Mouse (Mus musculus) stomach, embryonic 14.5 days (tissue): ENCODE measurements around the gene Hbb-bs. TPM values are rescaled to one million over a fixed set of nuclear protein-coding genes. Genes with fewer than 3 reads are reported as not detected.

Experiments used
- polyA plus RNA-seq: library from polyadenylated mRNA; unstranded; fragments of >200 nt; fragmentation: Nextera tagmentation; extraction: Ambion mirVana; gene quantifications from 2 replicates; pipeline ENCODE4 v1.2.1, GENCODE M21; 2014

The Hbb-bs gene
- polyA plus RNA-seq, 1 experiment from 2014 or later: 3,888 TPM

Other genes starting within 250 kb of the Hbb-bs start
- not detected in 2 replicates for gene Olfr618, start 238.0 kb downstream of the Hbb-bs start, polyA plus RNA-seq
- gene Olfr619, start 227.5 kb downstream of the Hbb-bs start, polyA plus RNA-seq: not detected in 2 replicates
- not detected in 2 replicates for gene Olfr620, start 215.6 kb downstream of the Hbb-bs start, polyA plus RNA-seq
- gene Olfr622, start 185.4 kb downstream of the Hbb-bs start, polyA plus RNA-seq: not detected in 2 replicates
- gene Olfr623, start 164.4 kb downstream of the Hbb-bs start, polyA plus RNA-seq: not detected in 2 replicates
- gene Olfr624, start 156.9 kb downstream of the Hbb-bs start, polyA plus RNA-seq: 0.04 TPM in 1 of 2 replicates, not detected in the other
- gene Olfr625-ps1, start 145.4 kb downstream of the Hbb-bs start, polyA plus RNA-seq: not detected in 2 replicates
- not detected in 2 replicates for gene Olfr243, start 113.4 kb downstream of the Hbb-bs start, polyA plus RNA-seq
- not detected in 2 replicates for gene Olfr628, start 97.7 kb downstream of the Hbb-bs start, polyA plus RNA-seq
- gene Olfr629, start 83.2 kb downstream of the Hbb-bs start, polyA plus RNA-seq: not detected in 2 replicates
- not detected in 2 replicates for gene Olfr630, start 70.8 kb downstream of the Hbb-bs start, polyA plus RNA-seq
- not detected in 2 replicates for gene Olfr69, start 56.5 kb downstream of the Hbb-bs start, polyA plus RNA-seq
- not detected in 2 replicates for gene Olfr68, start 48.4 kb downstream of the Hbb-bs start, polyA plus RNA-seq
- not detected in 2 replicates for gene Olfr67, start 36.3 kb downstream of the Hbb-bs start, polyA plus RNA-seq
- gene Hbb-bt, start 14.1 kb downstream of the Hbb-bs start, polyA plus RNA-seq: 1,564 and 1,619 TPM in 2 replicates
- gene Hbb-bh2, start 12.4 kb upstream of the Hbb-bs start, polyA plus RNA-seq: not detected in 2 replicates
- gene Hbb-bh1, start 15.1 kb upstream of the Hbb-bs start, polyA plus RNA-seq: 2.9 and 6.2 TPM in 2 replicates
- 616 and 882 TPM in 2 replicates for gene Hbb-y, start 25.1 kb upstream of the Hbb-bs start, polyA plus RNA-seq
- not detected in 2 replicates for gene Olfr66, start 58.2 kb upstream of the Hbb-bs start, polyA plus RNA-seq
- not detected in 2 replicates for gene Olfr64, start 66.4 kb upstream of the Hbb-bs start, polyA plus RNA-seq
- gene Olfr65, start 75.4 kb upstream of the Hbb-bs start, polyA plus RNA-seq: not detected in 2 replicates
- not detected in 2 replicates for gene Olfr631, start 100.7 kb upstream of the Hbb-bs start, polyA plus RNA-seq
- gene Olfr632, start 106.3 kb upstream of the Hbb-bs start, polyA plus RNA-seq: not detected in 2 replicates
- not detected in 2 replicates for gene Olfr633, start 116.3 kb upstream of the Hbb-bs start, polyA plus RNA-seq
- gene Olfr635, start 143.1 kb upstream of the Hbb-bs start, polyA plus RNA-seq: not detected in 2 replicates
- gene Olfr638, start 170.7 kb upstream of the Hbb-bs start, polyA plus RNA-seq: not detected in 2 replicates
- gene Olfr639, start 189.2 kb upstream of the Hbb-bs start, polyA plus RNA-seq: 0.03 TPM in 1 of 2 replicates, not detected in the other
- gene Olfr640, start 197.5 kb upstream of the Hbb-bs start, polyA plus RNA-seq: not detected in 2 replicates
- not detected in 2 replicates for gene Olfr641, start 207.3 kb upstream of the Hbb-bs start, polyA plus RNA-seq
- gene Olfr642, start 224.6 kb upstream of the Hbb-bs start, polyA plus RNA-seq: not detected in 2 replicates
- gene 4930516K23Rik, start 233.3 kb upstream of the Hbb-bs start, polyA plus RNA-seq: not detected in 2 replicates
- gene Olfr644, start 243.8 kb upstream of the Hbb-bs start, polyA plus RNA-seq: not detected in 2 replicates